Comparison of ENCODE assay signal across 12 mouse cellular contexts in genomic region chr8:124270904-124271303, GRCm38 (mm10). TPM values are rescaled to one million over a fixed set of nuclear protein-coding genes. Genes with fewer than 3 reads are reported as not detected.
A peak's percentile ranks its signal among the peaks of the same experiment; 100 is the strongest.
DNase-seq lines count a peak whose midpoint lies in the region; ATAC-seq lines count a peak whose summit lies in the region.
"Had no signal": no experiment of that assay in that cellular context is flagged by ENCODE, and none has a peak within 500 bp of the region (broad histone marks: within the 10 kb centered on the region; RNA-seq: fewer than 3 reads in every experiment).

No protein-coding gene starts in this region.

- no peaks in the 10 kb centered on the region for H3K36me3 ChIP-seq in heart, embryonic 15.5 days
- H3K36me3 ChIP-seq in heart, embryonic 11.5 days (ENCODE audit: control insufficient read depth, insufficient read depth, low read length): no peaks in the 10 kb centered on the region
- peaks cover 4% of the 10 kb centered on the region; the same call in 1 of the 2 replicates for H3K36me3 ChIP-seq in lung, embryonic 16.5 days (ENCODE audit: control insufficient read depth, insufficient read depth, low read length)
- H3K36me3 ChIP-seq in neural tube, embryonic 14.5 days (ENCODE audit: control insufficient read depth, insufficient read depth, low read length): no peaks in the 10 kb centered on the region

- no peak for ATAC-seq in heart, embryonic 15.5 days (replicated peaks; ENCODE audit: insufficient number of reproducible peaks, insufficient read depth, low FRiP score, low read depth)
- no peak for ATAC-seq in heart, embryonic 11.5 days (replicated peaks; ENCODE audit: insufficient number of reproducible peaks, low FRiP score, low TSS enrichment)
- ATAC-seq in lung, embryonic 16.5 days (ENCODE audit: low read depth): peak; percentile 26
- no peak for ATAC-seq in neural tube, embryonic 14.5 days (ENCODE audit: low read depth)
- ATAC-seq: intestine, postnatal 0 days had no signal

- H3K9me3 ChIP-seq in heart, embryonic 15.5 days (replicated peaks): no peaks in the 10 kb centered on the region
- no peaks in the 10 kb centered on the region for H3K9me3 ChIP-seq in heart, embryonic 11.5 days (replicated peaks; ENCODE audit: control insufficient read depth, low read length)
- H3K9me3 ChIP-seq in lung, embryonic 16.5 days (ENCODE audit: control insufficient read depth, low read length): no peaks in the 10 kb centered on the region; the same call in 1 of the 2 replicates
- H3K9me3 ChIP-seq in neural tube, embryonic 14.5 days (ENCODE audit: control insufficient read depth, low read length): no peaks in the 10 kb centered on the region
- H3K9me3 ChIP-seq: neural tube, embryonic 12.5 days had no signal

- H3K4me1 ChIP-seq in heart, embryonic 15.5 days (replicated peaks): peaks cover 35% of the 10 kb centered on the region
- peaks cover 15% of the 10 kb centered on the region for H3K4me1 ChIP-seq in heart, embryonic 11.5 days (ENCODE audit: control insufficient read depth, insufficient read depth, low read length)
- H3K4me1 ChIP-seq in lung, embryonic 16.5 days (replicated peaks; ENCODE audit: control insufficient read depth, insufficient read depth, low read length): peaks cover 20% of the 10 kb centered on the region
- H3K4me1 ChIP-seq in neural tube, embryonic 14.5 days (ENCODE audit: control insufficient read depth, insufficient read depth, low read length): peaks cover 24% of the 10 kb centered on the region; the same call in 1 of the 2 replicates

- H3K4me2 ChIP-seq in heart, embryonic 15.5 days: no peak overlapping the region
- no peak overlapping the region for H3K4me2 ChIP-seq in heart, embryonic 11.5 days
- no peak overlapping the region for H3K4me2 ChIP-seq in lung, embryonic 16.5 days (ENCODE audit: low read depth, low read length)
- no peak overlapping the region for H3K4me2 ChIP-seq in neural tube, embryonic 14.5 days (ENCODE audit: low read depth, low read length)
- H3K4me2 ChIP-seq: forebrain, embryonic 12.5 days; neural tube, embryonic 12.5 days had no signal

- no peaks in the 10 kb centered on the region for H3K27me3 ChIP-seq in heart, embryonic 15.5 days
- no peaks in the 10 kb centered on the region for H3K27me3 ChIP-seq in heart, embryonic 11.5 days (ENCODE audit: control insufficient read depth, insufficient read depth, low read length)
- no peaks in the 10 kb centered on the region for H3K27me3 ChIP-seq in lung, embryonic 16.5 days (ENCODE audit: control insufficient read depth, insufficient read depth, low read depth, low read length)
- no peaks in the 10 kb centered on the region for H3K27me3 ChIP-seq in neural tube, embryonic 14.5 days (ENCODE audit: control insufficient read depth, insufficient read depth, low read length)
- H3K27me3 ChIP-seq: forebrain, embryonic 12.5 days; neural tube, embryonic 12.5 days had no signal

- no peak overlapping the region for H3K9ac ChIP-seq in heart, embryonic 15.5 days
- no peak overlapping the region for H3K9ac ChIP-seq in heart, embryonic 11.5 days (ENCODE audit: low read depth, low read length)
- H3K9ac ChIP-seq in lung, embryonic 16.5 days (ENCODE audit: low read length): no peak overlapping the region
- H3K9ac ChIP-seq in neural tube, embryonic 14.5 days (replicated peaks; ENCODE audit: low read depth, low read length): no peak overlapping the region
- H3K9ac ChIP-seq: forebrain, embryonic 12.5 days; neural tube, embryonic 12.5 days had no signal

- DNase-seq in lung, postnatal 10 days: no peak
- DNase-seq in brain, adult 2 months (ENCODE audit: low read depth, low spot score): peak; percentile 73
- no peak for DNase-seq in testis, postnatal 10 days (ENCODE audit: low spot score)
- DNase-seq in ovary, postnatal 36 days (ENCODE audit: low spot score): no peak
- DNase-seq: lung, adult 2 months had no signal

- H3K4me3 ChIP-seq in heart, embryonic 15.5 days: no peak overlapping the region
- no peak overlapping the region for H3K4me3 ChIP-seq in heart, embryonic 11.5 days (ENCODE audit: low read depth, low read length)
- H3K4me3 ChIP-seq in lung, embryonic 16.5 days (ENCODE audit: low read length): no peak overlapping the region
- no peak overlapping the region for H3K4me3 ChIP-seq in neural tube, embryonic 14.5 days (ENCODE audit: low read depth, low read length)
- H3K4me3 ChIP-seq: forebrain, embryonic 12.5 days; neural tube, embryonic 12.5 days had no signal

- WGBS in heart, embryonic 15.5 days: 69% methylated on average over 11 of the region's 11 CpGs
- WGBS in heart, embryonic 11.5 days (ENCODE audit: insufficient replicate concordance): 67% methylated on average over 11 of the region's 11 CpGs
- WGBS in lung, embryonic 16.5 days: 54% methylated on average over 11 of the region's 11 CpGs
- 80% methylated on average over 11 of the region's 11 CpGs for WGBS in neural tube, embryonic 14.5 days

- peak overlapping the region; percentile 37 for H3K27ac ChIP-seq in heart, embryonic 15.5 days
- no peak overlapping the region for H3K27ac ChIP-seq in heart, embryonic 11.5 days (ENCODE audit: low read depth, low read length)
- peak overlapping the region; percentile 60 for H3K27ac ChIP-seq in lung, embryonic 16.5 days (ENCODE audit: low read length)
- peak overlapping the region; percentile 23; the same call in 1 of the 2 replicates for H3K27ac ChIP-seq in neural tube, embryonic 14.5 days (ENCODE audit: low read depth, low read length)
- H3K27ac ChIP-seq: neural tube, embryonic 12.5 days had no signal

RNA-seq across cellular contexts. Expression of gene Galnt2, which starts 39.7 kb away (rescaled TPM):
- 44.7 and 55.3 TPM in 2 replicates for polyA plus RNA-seq in heart, embryonic 15.5 days (2015; fragmentation: Nextera tagmentation; extraction: Ambion mirVana)
- polyA plus RNA-seq in heart, embryonic 11.5 days (2014; fragmentation: Nextera tagmentation; extraction: Ambion mirVana): 63.2 and 72.3 TPM in 2 replicates
- polyA plus RNA-seq in lung, embryonic 16.5 days (2015; fragmentation: Nextera tagmentation; extraction: Ambion mirVana): 36.8 and 46.4 TPM in 2 replicates
- 55.8 and 57.7 TPM in 2 replicates for polyA plus RNA-seq in neural tube, embryonic 14.5 days (2014; fragmentation: Nextera tagmentation; extraction: Ambion mirVana)
